Mouse (Mus musculus) 3134 (cell line): ENCODE results near the gene Serping1.

Experiments used
- DNase-seq: peaks from one replicate; pipeline ENCODE4 v3.0.0-alpha.2; 2011; ENCODE audit warnings: low spot score; ENCODE audit not compliant: insufficient read length; ENCODE audit errors: extremely low read depth

Serping1 gene

GRCm38 (mm10) chr2:84783840-84784566 lies 8.8 kb upstream of the Serping1 start:
- no peak for DNase-seq

GRCm38 (mm10) chr2:84783315-84783714 lies 8.1 kb upstream of the Serping1 start:
- no peak for DNase-seq

GRCm38 (mm10) chr2:84779210-84779609 lies 4.0 kb upstream of the Serping1 start:
- no peak for DNase-seq

GRCm38 (mm10) chr2:84777706-84778105 lies 2.5 kb upstream of the Serping1 start:
- no peak for DNase-seq

- no peak for DNase-seq
Observed at GRCm38 (mm10) chr2:84775665-84776064, 421 bp upstream of the Serping1 start.

GRCm38 (mm10) chr2:84774751-84775150 lies 493 bp downstream of the Serping1 start:
- no peak for DNase-seq

- DNase-seq, result no peak
Observed at GRCm38 (mm10) chr2:84773195-84773594, 2.0 kb downstream of the Serping1 start.

GRCm38 (mm10) chr2:84772454-84772853 lies 2.8 kb downstream of the Serping1 start:
- DNase-seq, result peak; percentile 29

GRCm38 (mm10) chr2:84770501-84770900 lies 4.7 kb downstream of the Serping1 start:
- no peak for DNase-seq

GRCm38 (mm10) chr2:84762818-84763217 lies 12.4 kb downstream of the Serping1 start:
- DNase-seq, result no peak

GRCm38 (mm10) chr2:84762295-84762694 lies 12.9 kb downstream of the Serping1 start:
- DNase-seq, result no peak

- DNase-seq, result no peak
Observed at GRCm38 (mm10) chr2:84761840-84762239, 13.4 kb downstream of the Serping1 start.

GRCm38 (mm10) chr2:84761309-84761708 lies 13.9 kb downstream of the Serping1 start:
- no peak for DNase-seq

- DNase-seq, result no peak
Observed at GRCm38 (mm10) chr2:84760777-84761176, 14.5 kb downstream of the Serping1 start.

GRCm38 (mm10) chr2:84758542-84759127 lies 16.6 kb downstream of the Serping1 start:
- DNase-seq, result no peak

- no peak for DNase-seq
Observed at GRCm38 (mm10) chr2:84757026-84757682, 18.1 kb downstream of the Serping1 start.

- no peak for DNase-seq
Observed at GRCm38 (mm10) chr2:84756245-84756644, 19.0 kb downstream of the Serping1 start.

GRCm38 (mm10) chr2:84750115-84750514 lies 25.1 kb downstream of the Serping1 start:
- DNase-seq, result no peak

- DNase-seq, result no peak
Observed at GRCm38 (mm10) chr2:84744126-84744525, 31.1 kb downstream of the Serping1 start.

GRCm38 (mm10) chr2:84743561-84743960 lies 31.7 kb downstream of the Serping1 start, which contains the start of gene Gm19426:
TSS of gene Gm19426 (minus strand) at chr2:84743655.
- peak; percentile 85 for DNase-seq

GRCm38 (mm10) chr2:84742451-84743283 lies 32.6 kb downstream of the Serping1 start:
- DNase-seq, result peak; percentile 65
